ENCODE assay signal across 14 mouse cellular contexts in genomic region chr7:129764456-129764970, GRCm38 (mm10).
DNase-seq lines count a peak whose midpoint lies in the region; ATAC-seq lines count a peak whose summit lies in the region.
"Had no signal": no experiment of that assay in that cellular context is flagged by ENCODE, and none has a peak within 500 bp of the region (broad histone marks: within the 10 kb centered on the region; RNA-seq: fewer than 3 reads in every experiment).

No protein-coding gene starts in this region.

- no peak for ATAC-seq in limb, embryonic 15.5 days (ENCODE audit: insufficient number of reproducible peaks, low FRiP score, low TSS enrichment, low read depth)
- ATAC-seq in embryonic facial prominence, embryonic 14.5 days (ENCODE audit: low read depth), result no peak
- ATAC-seq in stomach, embryonic 15.5 days (ENCODE audit: insufficient read depth, low FRiP score, low read depth), result peak; percentile 19; the same call in 1 of the 2 replicates
- ATAC-seq in inflammation-experienced regulatory T-cells, adult 6 months, result no peak

- H3K27ac ChIP-seq in limb, embryonic 15.5 days, result 0 out of 2 replicates have a peak overlapping the region, but pooled peaks have one; percentile 30
- H3K27ac ChIP-seq in limb, embryonic 10.5 days, result no peak overlapping the region
- peak overlapping the region; percentile 25; the same call in 1 of the 2 replicates for H3K27ac ChIP-seq in embryonic facial prominence, embryonic 14.5 days (replicated peaks; ENCODE audit: low read depth, low read length)
- peak overlapping the region; percentile 74; the same call in 1 of the 2 replicates for H3K27ac ChIP-seq in stomach, embryonic 15.5 days
- H3K27ac ChIP-seq: liver, embryonic 14.5 days; macrophage; midbrain, embryonic 12.5 days had no signal

- 72% methylated on average over 5 of the region's 5 CpGs for WGBS in limb, embryonic 15.5 days
- 93% methylated on average over 5 of the region's 5 CpGs for WGBS in limb, embryonic 10.5 days
- 80% methylated on average over 5 of the region's 5 CpGs for WGBS in embryonic facial prominence, embryonic 14.5 days
- WGBS in stomach, embryonic 15.5 days, result 81% methylated on average over 5 of the region's 5 CpGs

- no peak overlapping the region for H3K4me3 ChIP-seq in limb, embryonic 15.5 days
- no peak overlapping the region for H3K4me3 ChIP-seq in limb, embryonic 10.5 days
- no peak overlapping the region for H3K4me3 ChIP-seq in embryonic facial prominence, embryonic 14.5 days (ENCODE audit: low read depth, low read length)
- no peak overlapping the region for H3K4me3 ChIP-seq in stomach, embryonic 15.5 days (replicated peaks)
- H3K4me3 ChIP-seq: midbrain, embryonic 12.5 days had no signal

- H3K4me1 ChIP-seq in limb, embryonic 15.5 days, result peaks cover 6% of the 10 kb centered on the region; the same call in 1 of the 2 replicates
- peaks cover 23% of the 10 kb centered on the region for H3K4me1 ChIP-seq in limb, embryonic 10.5 days
- H3K4me1 ChIP-seq in embryonic facial prominence, embryonic 14.5 days (ENCODE audit: control insufficient read depth, insufficient read depth, low read length), result peaks cover 13% of the 10 kb centered on the region; the same call in 1 of the 2 replicates
- H3K4me1 ChIP-seq in stomach, embryonic 15.5 days, result peaks cover 31% of the 10 kb centered on the region

- no peak overlapping the region for H3K4me2 ChIP-seq in limb, embryonic 15.5 days
- H3K4me2 ChIP-seq in embryonic facial prominence, embryonic 14.5 days (ENCODE audit: low read depth, low read length), result no peak overlapping the region
- H3K4me2 ChIP-seq in stomach, embryonic 15.5 days, result no peak overlapping the region
- H3K4me2 ChIP-seq: midbrain, embryonic 12.5 days had no signal

- H3K36me3 ChIP-seq in limb, embryonic 15.5 days, result no peaks in the 10 kb centered on the region
- H3K36me3 ChIP-seq in limb, embryonic 10.5 days, result no peaks in the 10 kb centered on the region
- no peaks in the 10 kb centered on the region for H3K36me3 ChIP-seq in embryonic facial prominence, embryonic 14.5 days (ENCODE audit: control insufficient read depth, insufficient read depth, low read length)
- no peaks in the 10 kb centered on the region for H3K36me3 ChIP-seq in stomach, embryonic 15.5 days
- H3K36me3 ChIP-seq: midbrain, embryonic 12.5 days had no signal

- H3K9me3 ChIP-seq in limb, embryonic 15.5 days, result no peaks in the 10 kb centered on the region
- H3K9me3 ChIP-seq in limb, embryonic 10.5 days (replicated peaks), result no peaks in the 10 kb centered on the region
- no peaks in the 10 kb centered on the region for H3K9me3 ChIP-seq in embryonic facial prominence, embryonic 14.5 days (ENCODE audit: control insufficient read depth, low read length)
- no peaks in the 10 kb centered on the region for H3K9me3 ChIP-seq in stomach, embryonic 15.5 days
- H3K9me3 ChIP-seq: midbrain, embryonic 12.5 days had no signal

- H3K27me3 ChIP-seq in limb, embryonic 15.5 days, result no peaks in the 10 kb centered on the region
- peaks cover 4% of the 10 kb centered on the region; the same call in 1 of the 2 replicates for H3K27me3 ChIP-seq in limb, embryonic 10.5 days (ENCODE audit: low read depth, poor library complexity, severe bottlenecking)
- H3K27me3 ChIP-seq in embryonic facial prominence, embryonic 14.5 days (replicated peaks; ENCODE audit: control insufficient read depth, insufficient read depth, low read length), result no peaks in the 10 kb centered on the region
- no peaks in the 10 kb centered on the region for H3K27me3 ChIP-seq in stomach, embryonic 15.5 days (replicated peaks)

- no peak for DNase-seq in limb, embryonic 10.5 days (ENCODE audit: low spot score)
- DNase-seq in CD4-positive, CD25-positive, alpha-beta regulatory T cell, adult 2 months (ENCODE audit: low read depth, low spot score), result peak; percentile 27
- no peak for DNase-seq in embryonic facial prominence, embryonic 14.5 days (ENCODE audit: low spot score)
- DNase-seq in kidney, postnatal 14 days, result no peak
- DNase-seq: cerebellum, postnatal 10 days; heart, postnatal 4 days; kidney, postnatal 25 days; layer of hippocampus, postnatal 36 days had no signal

- no peak overlapping the region for H3K9ac ChIP-seq in limb, embryonic 15.5 days
- no peak overlapping the region for H3K9ac ChIP-seq in embryonic facial prominence, embryonic 14.5 days (ENCODE audit: low read depth, low read length)
- no peak overlapping the region for H3K9ac ChIP-seq in stomach, embryonic 15.5 days
- H3K9ac ChIP-seq: liver, embryonic 14.5 days; midbrain, embryonic 12.5 days had no signal
